ENCODE assay signal across 11 mouse cellular contexts in genomic region chr13:60029591-60029990, GRCm38 (mm10).
DNase-seq lines count a peak whose midpoint lies in the region; ATAC-seq lines count a peak whose summit lies in the region.
"Had no signal": no experiment of that assay in that cellular context is flagged by ENCODE, and none has a peak within 500 bp of the region (broad histone marks: within the 10 kb centered on the region; RNA-seq: fewer than 3 reads in every experiment).

No protein-coding gene starts in this region.

- no peaks in the 10 kb centered on the region for H3K36me3 ChIP-seq in forebrain, embryonic 15.5 days
- H3K36me3 ChIP-seq in forebrain, embryonic 10.5 days (replicated peaks) = no peaks in the 10 kb centered on the region
- H3K36me3 ChIP-seq: neural tube, embryonic 15.5 days had no signal

- no peaks in the 10 kb centered on the region for H3K27me3 ChIP-seq in forebrain, embryonic 15.5 days
- H3K27me3 ChIP-seq in forebrain, embryonic 10.5 days (ENCODE audit: poor library complexity, severe bottlenecking) = no peaks in the 10 kb centered on the region
- H3K27me3 ChIP-seq: neural tube, embryonic 15.5 days had no signal

- H3K9me3 ChIP-seq in forebrain, embryonic 15.5 days = no peaks in the 10 kb centered on the region
- H3K9me3 ChIP-seq in forebrain, embryonic 10.5 days = peaks cover 8% of the 10 kb centered on the region; the same call in 1 of the 2 replicates
- H3K9me3 ChIP-seq: neural tube, embryonic 15.5 days had no signal

- H3K27ac ChIP-seq in forebrain, embryonic 15.5 days (replicated peaks) = peak overlapping the region; percentile 52; the same call in 1 of the 2 replicates
- no peak overlapping the region for H3K27ac ChIP-seq in forebrain, embryonic 10.5 days
- H3K27ac ChIP-seq: layer of hippocampus, adult 2 months; neural tube, embryonic 15.5 days had no signal

- H3K4me3 ChIP-seq in forebrain, embryonic 15.5 days = no peak overlapping the region
- no peak overlapping the region for H3K4me3 ChIP-seq in forebrain, embryonic 10.5 days
- H3K4me3 ChIP-seq: layer of hippocampus, adult 2 months; neural tube, embryonic 15.5 days had no signal

- H3K9ac ChIP-seq in forebrain, embryonic 15.5 days (replicated peaks) = no peak overlapping the region
- H3K9ac ChIP-seq: neural tube, embryonic 15.5 days had no signal

- H3K4me1 ChIP-seq in forebrain, embryonic 15.5 days = peaks cover 10% of the 10 kb centered on the region; the same call in 1 of the 2 replicates
- no peaks in the 10 kb centered on the region for H3K4me1 ChIP-seq in forebrain, embryonic 10.5 days

- ATAC-seq in forebrain, embryonic 15.5 days (replicated peaks) = 0 out of 2 replicates have a peak, but pooled peaks have one; percentile 26
- ATAC-seq in erythroblast, adult 5-6 weeks (replicated peaks; ENCODE audit: low FRiP score, poor library complexity, severe bottlenecking) = no peak

- peak overlapping the region; percentile 21 for H3K4me2 ChIP-seq in forebrain, embryonic 15.5 days (replicated peaks)
- H3K4me2 ChIP-seq: neural tube, embryonic 15.5 days had no signal

- 39% methylated on average over 9 of the region's 9 CpGs for WGBS in forebrain, embryonic 15.5 days
- WGBS in forebrain, embryonic 10.5 days = 94% methylated on average over 9 of the region's 9 CpGs

- no peak for DNase-seq in forebrain, embryonic 10.5 days (ENCODE audit: extremely low spot score, low spot score)
- peak; percentile 22 for DNase-seq in layer of hippocampus, adult 11-12 months (ENCODE audit: low spot score)
- no peak for DNase-seq in layer of hippocampus, postnatal 36 days
- DNase-seq in right cerebral cortex, postnatal 10 days (ENCODE audit: low spot score in 2 of 2) = peak; percentile 52 to 66
- DNase-seq in right cerebral cortex, adult 2 months (ENCODE audit: low spot score in 2 of 2) = no peak
- DNase-seq: adrenal gland, postnatal 14 days; right cerebral cortex, postnatal 14 days had no signal

Comparison
In these comparisons a context has a peak if more than half of its experiments do, and no peak if none do; other contexts are left out.
1. DNase-seq: peak in layer of hippocampus, adult 11-12 months (single experiment) and right cerebral cortex, postnatal 10 days (2 of 2); none in forebrain, embryonic 10.5 days (single experiment), layer of hippocampus, postnatal 36 days (0 of 2) and right cerebral cortex, adult 2 months (0 of 2).